Mouse (Mus musculus) hindbrain, embryonic 13.5 days (tissue): Measurements from ENCODE around the gene Tab2. TPM values are rescaled to one million over a fixed set of nuclear protein-coding genes. Genes with fewer than 3 reads are reported as not detected.
"Not testable (repeated sequence)": the region's sequence is repeated elsewhere in the genome, so short reads cannot be mapped to it uniquely, and the experiment has no call there.

Experiments
- ATAC-seq: fragments of 200-750 bp; cut with Nextera tagmentation; 2 replicates; pipeline ENCODE4 v1.8.0; 2017; ENCODE audit warnings: moderate TSS enrichment; ENCODE audit not compliant: low FRiP score
- H3K27ac ChIP-seq: fragments of 300-500 bp; sonication (generic); 2 replicates; pipeline ENCODE4 v1.5.1; 2015; ENCODE audit warnings: inconsistent platforms, mild to moderate bottlenecking, moderate library complexity
- H3K27me3 ChIP-seq: fragments of 300-500 bp; sonication (generic); 2 replicates; pipeline ENCODE4 v1.6.1; 2015; ENCODE audit warnings: mild to moderate bottlenecking, inconsistent platforms
- H3K36me3 ChIP-seq: fragments of 300-500 bp; sonication (generic); 2 replicates; pipeline ENCODE4 v1.6.1; 2015; ENCODE audit warnings: mild to moderate bottlenecking, inconsistent platforms
- H3K4me1 ChIP-seq: fragments of 300-500 bp; sonication (generic); replicated peaks from 2 replicates; pipeline ENCODE4 v1.6.1; 2015; ENCODE audit warnings: inconsistent platforms
- H3K4me2 ChIP-seq: fragments of 300-500 bp; sonication (generic); 2 replicates; pipeline ENCODE4 v1.6.1; 2015; ENCODE audit warnings: inconsistent platforms, mild to moderate bottlenecking, moderate library complexity
- H3K4me3 ChIP-seq: fragments of 300-500 bp; sonication (generic); 2 replicates; pipeline ENCODE4 v1.5.1; 2015; ENCODE audit warnings: mild to moderate bottlenecking, inconsistent platforms
- H3K9ac ChIP-seq: fragments of 300-500 bp; sonication (generic); 2 replicates; pipeline ENCODE4 v1.6.1; 2015; ENCODE audit warnings: mild to moderate bottlenecking, inconsistent platforms
- H3K9me3 ChIP-seq: fragments of 300-500 bp; sonication (generic); 2 replicates; pipeline ENCODE4 v1.6.1; 2016; ENCODE audit warnings: inconsistent platforms
- WGBS: fragments of 180-500 bp; shearing (Covaris S2); methylation state at CpG from one replicate; pipeline ENCODE4 v1.1.7; 2015; 5-methylcytosine and 5-hydroxymethylcytosine counted together
- polyA plus RNA-seq: library from polyadenylated mRNA; unstranded; fragments of >200 nt; fragmentation: Nextera tagmentation; extraction: Ambion mirVana; gene quantifications from 2 replicates; pipeline ENCODE4 v1.2.1, GENCODE M21; 2015

Tab2 gene
- polyA plus RNA-seq, 1 experiment from 2014 or later: 14.6 TPM

- not testable (repeated sequence) for H3K9me3 ChIP-seq, H3K36me3 ChIP-seq, H3K4me1 ChIP-seq, H3K4me3 ChIP-seq, H3K27ac ChIP-seq, H3K4me2 ChIP-seq, H3K9ac ChIP-seq, ATAC-seq, H3K27me3 ChIP-seq
- 87% methylated on average over 3 of the region's 3 CpGs for WGBS
Measured at GRCm38 (mm10) chr10:7880283-7880682, 75.7 kb downstream of the Tab2 start.

GRCm38 (mm10) chr10:7874194-7874593 lies 81.8 kb downstream of the Tab2 start:
- no peak overlapping the region for H3K27ac ChIP-seq
- 0 out of 2 replicates have a peak, but pooled peaks cover 3% of the 10 kb centered on the region for H3K4me1 ChIP-seq
- H3K4me2 ChIP-seq: no peak overlapping the region
- no peak for ATAC-seq
- WGBS: 81% methylated on average over 7 of the region's 7 CpGs
- H3K36me3 ChIP-seq: no peaks in the 10 kb centered on the region
- no peak overlapping the region for H3K9ac ChIP-seq
- no peaks in the 10 kb centered on the region for H3K27me3 ChIP-seq
- H3K9me3 ChIP-seq: 0 out of 2 replicates have a peak, but pooled peaks cover 5% of the 10 kb centered on the region
- no peak overlapping the region for H3K4me3 ChIP-seq

DNA sequence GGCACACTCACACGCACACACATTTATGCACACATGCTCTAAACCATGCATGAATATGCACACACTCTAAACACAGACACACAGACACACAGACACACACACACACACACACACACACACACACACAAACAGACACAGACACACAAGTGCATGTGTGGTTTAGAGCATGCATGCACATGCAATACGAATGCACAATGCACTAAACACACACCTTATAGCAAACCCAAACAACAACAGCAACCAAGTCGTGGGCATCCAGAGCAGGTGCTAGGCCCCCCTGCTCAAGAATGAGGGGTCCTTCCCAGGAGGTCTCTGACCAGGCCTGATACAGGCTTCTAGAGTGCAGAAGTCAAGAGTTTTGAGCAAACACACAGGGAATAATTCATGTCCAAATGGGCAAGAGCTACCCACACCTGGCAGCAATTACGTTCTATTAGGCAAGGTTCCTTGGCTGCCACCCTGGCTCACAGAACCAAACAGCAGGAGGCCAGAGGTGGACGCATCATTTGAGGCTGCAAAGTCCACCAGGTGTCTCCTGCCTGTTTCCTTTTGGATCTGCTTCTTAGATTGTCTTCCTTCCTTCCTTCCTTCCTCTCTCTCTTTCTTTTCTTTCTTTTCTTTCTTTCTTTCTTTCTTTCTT lies 84.5 kb downstream of the Tab2 start:
- no peak overlapping the region for H3K9ac ChIP-seq
- no peak overlapping the region for H3K4me3 ChIP-seq
- peaks cover 13% of the 10 kb centered on the region for H3K4me1 ChIP-seq
- no peaks in the 10 kb centered on the region for H3K36me3 ChIP-seq
- no peak overlapping the region for H3K27ac ChIP-seq
- no peaks in the 10 kb centered on the region for H3K9me3 ChIP-seq
- WGBS: 91% methylated on average over 5 of the region's 5 CpGs
- ATAC-seq: no peak
- peaks cover 17% of the 10 kb centered on the region for H3K27me3 ChIP-seq
- H3K4me2 ChIP-seq: no peak overlapping the region

- H3K4me2 ChIP-seq: no peak overlapping the region
- H3K27ac ChIP-seq: no peak overlapping the region
- ATAC-seq: no peak
- no peak overlapping the region for H3K9ac ChIP-seq
- H3K4me3 ChIP-seq: no peak overlapping the region
- H3K4me1 ChIP-seq: peaks cover 13% of the 10 kb centered on the region
- WGBS: 68% methylated on average over 11 of the region's 11 CpGs
- H3K27me3 ChIP-seq: peaks cover 19% of the 10 kb centered on the region
- no peaks in the 10 kb centered on the region for H3K36me3 ChIP-seq
- H3K9me3 ChIP-seq: no peaks in the 10 kb centered on the region
Measured at GRCm38 (mm10) chr10:7870571-7871315, 85.3 kb downstream of the Tab2 start.

DNA sequence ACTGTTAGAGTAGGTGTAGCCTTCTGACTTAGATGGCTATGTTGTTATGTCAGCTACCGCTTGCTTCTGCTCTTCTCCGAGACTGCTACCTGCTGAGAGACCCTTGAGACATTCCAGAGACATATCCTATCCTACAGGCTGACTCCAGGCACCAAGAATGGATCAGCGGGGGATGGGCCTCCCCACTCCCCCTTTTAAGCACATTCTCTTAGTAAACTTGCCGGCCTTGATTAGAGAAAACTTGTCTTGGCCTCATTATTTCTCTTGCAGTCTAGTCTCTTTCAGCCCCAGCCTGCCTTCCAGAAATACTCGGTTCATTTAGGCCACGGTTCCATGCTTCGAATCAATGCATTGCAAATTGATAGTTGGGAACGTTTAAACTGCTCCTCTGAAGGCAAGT lies 86.3 kb downstream of the Tab2 start:
- WGBS: 57% methylated on average over 8 of the region's 8 CpGs
- no peak overlapping the region for H3K4me2 ChIP-seq
- peaks cover 19% of the 10 kb centered on the region for H3K27me3 ChIP-seq
- no peak overlapping the region for H3K27ac ChIP-seq
- H3K36me3 ChIP-seq: no peaks in the 10 kb centered on the region
- H3K4me1 ChIP-seq: peaks cover 13% of the 10 kb centered on the region
- H3K4me3 ChIP-seq: no peak overlapping the region
- H3K9ac ChIP-seq: no peak overlapping the region
- ATAC-seq: no peak
- H3K9me3 ChIP-seq: no peaks in the 10 kb centered on the region

DNA sequence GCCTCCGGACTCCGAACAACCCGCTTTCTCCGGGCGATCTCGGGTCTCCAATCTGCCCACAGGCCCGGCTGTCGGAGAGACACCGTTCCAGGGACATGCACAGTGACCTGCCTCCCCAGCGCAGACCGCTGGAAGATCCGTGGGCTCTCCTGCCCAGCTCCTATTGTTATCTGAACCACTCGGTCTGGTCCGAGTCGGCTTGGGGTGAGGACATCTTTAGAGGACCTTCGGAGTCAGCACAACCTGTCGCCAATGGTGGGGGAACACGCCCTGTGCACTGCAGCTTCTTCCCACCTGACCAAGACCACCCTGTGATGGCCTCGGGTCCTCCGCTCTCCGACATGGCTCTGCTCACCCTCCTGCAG lies 88.4 kb downstream of the Tab2 start:
- peaks cover 13% of the 10 kb centered on the region for H3K4me1 ChIP-seq
- no peak overlapping the region for H3K27ac ChIP-seq
- 0 out of 2 replicates have a peak, but pooled peaks have one; percentile 19 for ATAC-seq
- no peaks in the 10 kb centered on the region for H3K36me3 ChIP-seq
- peaks cover 19% of the 10 kb centered on the region for H3K27me3 ChIP-seq
- peak overlapping the region; percentile 73 for H3K4me2 ChIP-seq
- 19% methylated on average over 21 of the region's 21 CpGs for WGBS
- H3K9me3 ChIP-seq: no peaks in the 10 kb centered on the region
- peak overlapping the region; percentile 43 for H3K4me3 ChIP-seq
- H3K9ac ChIP-seq: peak overlapping the region; percentile 72

GRCm38 (mm10) chr10:7866762-7867665 lies 89.0 kb downstream of the Tab2 start:
- ATAC-seq: peak; percentile 64
- WGBS: 22% methylated on average over 50 of the region's 50 CpGs
- H3K4me3 ChIP-seq: peak overlapping the region; percentile 43

GRCm38 (mm10) chr10:7864806-7865205 lies 91.2 kb downstream of the Tab2 start:
- no peak for ATAC-seq
- peaks cover 19% of the 10 kb centered on the region for H3K27me3 ChIP-seq
- H3K27ac ChIP-seq: no peak overlapping the region
- no peak overlapping the region for H3K4me3 ChIP-seq
- no peaks in the 10 kb centered on the region for H3K36me3 ChIP-seq
- no peak overlapping the region for H3K9ac ChIP-seq
- WGBS: 84% methylated on average over 3 of the region's 3 CpGs
- H3K4me1 ChIP-seq: peaks cover 10% of the 10 kb centered on the region
- H3K9me3 ChIP-seq: no peaks in the 10 kb centered on the region
- H3K4me2 ChIP-seq: no peak overlapping the region

More at GRCm38 (mm10) chr10:7866762-7867665, 89.0 kb downstream of the Tab2 start:
- peaks cover 13% of the 10 kb centered on the region for H3K4me1 ChIP-seq
- peaks cover 19% of the 10 kb centered on the region for H3K27me3 ChIP-seq
- peak overlapping the region; percentile 72 for H3K9ac ChIP-seq
- H3K9me3 ChIP-seq: no peaks in the 10 kb centered on the region
- peak overlapping the region; percentile 73 for H3K4me2 ChIP-seq
- H3K27ac ChIP-seq: no peak overlapping the region
- no peaks in the 10 kb centered on the region for H3K36me3 ChIP-seq

GRCm38 (mm10) chr10:7864184-7864583 lies 91.8 kb downstream of the Tab2 start:
- H3K4me3 ChIP-seq: no peak overlapping the region
- no peak overlapping the region for H3K9ac ChIP-seq
- no peak overlapping the region for H3K27ac ChIP-seq
- H3K9me3 ChIP-seq: no peaks in the 10 kb centered on the region
- H3K4me2 ChIP-seq: no peak overlapping the region
- H3K27me3 ChIP-seq: peaks cover 19% of the 10 kb centered on the region
- 82% methylated on average over 6 of the region's 6 CpGs for WGBS
- peaks cover 10% of the 10 kb centered on the region for H3K4me1 ChIP-seq
- H3K36me3 ChIP-seq: no peaks in the 10 kb centered on the region
- no peak for ATAC-seq

DNA sequence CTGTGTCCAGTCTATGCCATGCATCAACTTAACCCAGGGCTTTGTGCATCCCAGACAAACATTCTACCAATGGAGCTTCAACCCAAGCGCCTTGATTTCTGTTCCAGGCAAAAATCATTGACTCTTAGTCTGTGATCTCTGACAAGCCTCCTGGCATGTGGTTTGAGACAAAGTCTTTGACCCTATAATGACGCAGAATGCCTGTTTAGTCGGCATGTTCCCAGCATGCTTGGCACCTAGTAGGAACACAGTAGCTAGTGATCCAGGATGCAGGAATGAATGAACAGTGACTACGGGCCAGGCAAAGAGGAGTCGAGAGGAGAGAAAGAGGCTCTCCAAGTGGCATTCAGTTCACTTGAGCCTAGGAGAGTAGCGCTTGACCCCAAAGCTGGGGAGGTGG lies 92.6 kb downstream of the Tab2 start:
- WGBS: 93% methylated on average over 6 of the region's 6 CpGs
- Histone ChIP-seq H3K27ac (no peak overlapping the region), H3K9me3 (no peaks in the 10 kb centered on the region), H3K27me3 (peaks cover 19% of the 10 kb centered on the region), H3K4me3 (no peak overlapping the region), H3K36me3 (no peaks in the 10 kb centered on the region), H3K4me2 (no peak overlapping the region), H3K9ac (no peak overlapping the region), H3K4me1 (peaks cover 10% of the 10 kb centered on the region)
- no peak for ATAC-seq

- no peak for ATAC-seq
- WGBS: 92% methylated on average over 23 of the region's 25 CpGs
- no peaks in the 10 kb centered on the region for H3K9me3 ChIP-seq
Measured at GRCm38 (mm10) chr10:7861937-7862657, 93.9 kb downstream of the Tab2 start.

More at GRCm38 (mm10) chr10:7861937-7862657, 93.9 kb downstream of the Tab2 start:
- Histone ChIP-seq H3K36me3 (no peaks in the 10 kb centered on the region), H3K9ac (no peak overlapping the region), H3K4me2 (no peak overlapping the region), H3K27ac (no peak overlapping the region), H3K4me1 (peaks cover 3% of the 10 kb centered on the region), H3K27me3 (peaks cover 7% of the 10 kb centered on the region), H3K4me3 (no peak overlapping the region)
